Mouse (Mus musculus) midbrain, embryonic 13.5 days (tissue): ENCODE data around the gene Tcp11l1. TPM values are rescaled to one million over a fixed set of nuclear protein-coding genes. Genes with fewer than 3 reads are reported as not detected.

Experiments
- ATAC-seq: fragments of 200-750 bp; cut with Nextera tagmentation; 2 replicates; pipeline ENCODE4 v1.8.0; 2017; ENCODE audit warnings: mild to moderate bottlenecking, moderate TSS enrichment, moderate library complexity
- H3K27ac ChIP-seq: fragments of 300-500 bp; sonication (generic); 2 replicates; pipeline ENCODE4 v1.5.1; 2015; ENCODE audit warnings: inconsistent platforms, mild to moderate bottlenecking, moderate library complexity
- H3K27me3 ChIP-seq: fragments of 300-500 bp; sonication (generic); 2 replicates; pipeline ENCODE4 v1.6.1; 2015; ENCODE audit warnings: mild to moderate bottlenecking, inconsistent platforms
- H3K36me3 ChIP-seq: fragments of 300-500 bp; sonication (generic); 2 replicates; pipeline ENCODE4 v1.6.1; 2015; ENCODE audit warnings: mild to moderate bottlenecking, inconsistent platforms
- H3K4me1 ChIP-seq: fragments of 300-500 bp; sonication (generic); replicated peaks from 2 replicates; pipeline ENCODE4 v1.6.1; 2015; ENCODE audit warnings: inconsistent platforms
- H3K4me2 ChIP-seq: fragments of 300-500 bp; sonication (generic); replicated peaks from 2 replicates; pipeline ENCODE4 v1.6.1; 2015; ENCODE audit warnings: moderate library complexity, mild to moderate bottlenecking, inconsistent platforms
- H3K4me3 ChIP-seq: fragments of 300-500 bp; sonication (generic); replicated peaks from 2 replicates; pipeline ENCODE4 v1.5.1; 2015; ENCODE audit warnings: mild to moderate bottlenecking, inconsistent platforms
- H3K9ac ChIP-seq: fragments of 300-500 bp; sonication (generic); replicated peaks from 2 replicates; pipeline ENCODE4 v1.6.1; 2015; ENCODE audit warnings: mild to moderate bottlenecking, inconsistent platforms
- H3K9me3 ChIP-seq: fragments of 300-500 bp; sonication (generic); 2 replicates; pipeline ENCODE4 v1.6.1; 2016; ENCODE audit warnings: mild to moderate bottlenecking, inconsistent platforms
- WGBS: fragments of 180-500 bp; shearing (Covaris S2); methylation state at CpG from one replicate; pipeline ENCODE4 v1.1.7; 2015; 5-methylcytosine and 5-hydroxymethylcytosine counted together
- polyA plus RNA-seq: library from polyadenylated mRNA; unstranded; fragments of >200 nt; fragmentation: Nextera tagmentation; extraction: Ambion mirVana; gene quantifications from 2 replicates; pipeline ENCODE4 v1.2.1, GENCODE M21; 2015

The Tcp11l1 gene
- polyA plus RNA-seq, 1 experiment from 2014 or later = 75.8 TPM

GRCm38 (mm10) chr2:104663372-104664100, 48.4 kb downstream of the Tcp11l1 start:
- Histone ChIP-seq H3K27ac (no peak overlapping the region), H3K36me3 (peaks cover 72% of the 10 kb centered on the region), H3K27me3 (no peaks in the 10 kb centered on the region), H3K4me1 (no peaks in the 10 kb centered on the region), H3K4me3 (no peak overlapping the region), H3K4me2 (no peak overlapping the region), H3K9ac (no peak overlapping the region), H3K9me3 (no peaks in the 10 kb centered on the region)
- 95% methylated on average over 8 of the region's 8 CpGs for WGBS
- ATAC-seq = no peak

GRCm38 (mm10) chr2:104658659-104659058, 53.3 kb downstream of the Tcp11l1 start:
- Histone ChIP-seq H3K27ac (no peak overlapping the region), H3K4me1 (no peaks in the 10 kb centered on the region), H3K27me3 (no peaks in the 10 kb centered on the region), H3K9me3 (no peaks in the 10 kb centered on the region), H3K4me2 (no peak overlapping the region), H3K9ac (no peak overlapping the region), H3K36me3 (peaks cover 73% of the 10 kb centered on the region), H3K4me3 (no peak overlapping the region)
- ATAC-seq = no peak
- 97% methylated on average over 1 of the region's 1 CpGs for WGBS

- Histone ChIP-seq H3K4me2 (no peak overlapping the region), H3K9ac (no peak overlapping the region), H3K36me3 (no peaks in the 10 kb centered on the region)
Measured at GRCm38 (mm10) chr2:104615985-104616711, 95.8 kb downstream of the Tcp11l1 start.

GRCm38 (mm10) chr2:104614786-104615185, 97.2 kb downstream of the Tcp11l1 start:
- Histone ChIP-seq H3K9ac (no peak overlapping the region), H3K36me3 (peaks cover 5% of the 10 kb centered on the region; the same call in 1 of the 2 replicates), H3K27ac (no peak overlapping the region), H3K9me3 (no peaks in the 10 kb centered on the region), H3K4me2 (no peak overlapping the region), H3K4me3 (no peak overlapping the region), H3K27me3 (no peaks in the 10 kb centered on the region), H3K4me1 (no peaks in the 10 kb centered on the region)
- 95% methylated on average over 3 of the region's 3 CpGs for WGBS
- ATAC-seq = no peak

More at GRCm38 (mm10) chr2:104615985-104616711, 95.8 kb downstream of the Tcp11l1 start:
- Histone ChIP-seq H3K27ac (no peak overlapping the region), H3K4me1 (no peaks in the 10 kb centered on the region), H3K9me3 (no peaks in the 10 kb centered on the region), H3K4me3 (no peak overlapping the region), H3K27me3 (no peaks in the 10 kb centered on the region)
- no peak for ATAC-seq
- 96% methylated on average over 4 of the region's 4 CpGs for WGBS

Other genes with a start within 250 kb of the Tcp11l1 start
- 5.0 and 5.7 TPM in 2 replicates for gene Hipk3, start 217.7 kb downstream of the Tcp11l1 start, polyA plus RNA-seq
- 109 and 127 TPM in 2 replicates for gene Cstf3, start 121.6 kb downstream of the Tcp11l1 start, polyA plus RNA-seq
- gene Pin1rt1, start 4.2 kb upstream of the Tcp11l1 start, polyA plus RNA-seq = 0.17 TPM in 1 of 2 replicates, not detected in the other
- 1.7 and 1.9 TPM in 2 replicates for gene Depdc7, start 30.7 kb upstream of the Tcp11l1 start, polyA plus RNA-seq
- 8.8 and 9.0 TPM in 2 replicates for gene Qser1, start 104.6 kb upstream of the Tcp11l1 start, polyA plus RNA-seq
- 0.15 and 0.42 TPM in 2 replicates for gene Prrg4, start 137.7 kb upstream of the Tcp11l1 start, polyA plus RNA-seq
- 7.8 and 11.5 TPM in 2 replicates for gene Ccdc73, start 155.6 kb upstream of the Tcp11l1 start, polyA plus RNA-seq